In genomic region chr15:81649516-81650455, GRCm38 (mm10) we compare ENCODE assay signal across 10 mouse cellular contexts. TPM values are rescaled to one million over a fixed set of nuclear protein-coding genes. Genes with fewer than 3 reads are reported as not detected.
DNase-seq lines count a peak whose midpoint lies in the region.
"Had no signal": no experiment of that assay in that cellular context is flagged by ENCODE, and none has a peak within 500 bp of the region (broad histone marks: within the 10 kb centered on the region; RNA-seq: fewer than 3 reads in every experiment).

No protein-coding gene starts in this region.

- H3K4me3 ChIP-seq in embryonic facial prominence, embryonic 10.5 days: no peak overlapping the region
- H3K4me3 ChIP-seq: embryonic facial prominence, embryonic 15.5 days; neural tube, embryonic 13.5 days had no signal

- peak; percentile 6 for DNase-seq in heart, adult 8-10 months (ENCODE audit: low spot score)
- no peak for DNase-seq in heart, postnatal 4 days
- DNase-seq in NIH3T3 (ENCODE audit: low read depth): peak; percentile 71
- peak; percentile 55 to 67 for DNase-seq in cerebellum, adult 18-20 months
- DNase-seq in gastrocnemius, postnatal 14 days: peak; percentile 41
- no peak for DNase-seq in kidney, postnatal 10 days
- DNase-seq in lung, postnatal 25 days (ENCODE audit: low spot score): no peak
- no peak for DNase-seq in embryonic facial prominence, embryonic 10.5 days (ENCODE audit: low spot score)

- intact Hi-C loops in gastrocnemius, postnatal 14 days (cut with DNase I; ENCODE audit: low total_unique reads): no loop called here

- no peaks in the 10 kb centered on the region for H3K9me3 ChIP-seq in embryonic facial prominence, embryonic 10.5 days
- H3K9me3 ChIP-seq: embryonic facial prominence, embryonic 15.5 days had no signal

- no peak overlapping the region for H3K27ac ChIP-seq in embryonic facial prominence, embryonic 10.5 days (replicated peaks)
- H3K27ac ChIP-seq: embryonic facial prominence, embryonic 15.5 days; neural tube, embryonic 13.5 days had no signal

- WGBS in embryonic facial prominence, embryonic 10.5 days: 91% methylated on average over 8 of the region's 8 CpGs

- H3K36me3 ChIP-seq in embryonic facial prominence, embryonic 10.5 days (replicated peaks): peaks cover 78% of the 10 kb centered on the region

- no peaks in the 10 kb centered on the region for H3K27me3 ChIP-seq in embryonic facial prominence, embryonic 10.5 days (replicated peaks; ENCODE audit: low read depth, poor library complexity, severe bottlenecking)
- H3K27me3 ChIP-seq: embryonic facial prominence, embryonic 15.5 days; neural tube, embryonic 13.5 days had no signal

- no peaks in the 10 kb centered on the region for H3K4me1 ChIP-seq in embryonic facial prominence, embryonic 10.5 days
- H3K4me1 ChIP-seq: embryonic facial prominence, embryonic 15.5 days; neural tube, embryonic 13.5 days had no signal

RNA-seq across cellular contexts. Expression of gene L3mbtl2, which starts 13.9 kb away (rescaled TPM):
- total RNA-seq in heart, adult 8-10 months (2022): 10 to 100 TPM; 10.6 to 17.0 (median 12.9) TPM
- total RNA-seq in heart, postnatal 4 days (2021): 10 to 100 TPM; 19.3 to 20.2 TPM
- total RNA-seq in gastrocnemius, postnatal 14 days (2021): 1 to 10 TPM; 5.3 to 7.2 TPM
- polyA plus RNA-seq in embryonic facial prominence, embryonic 10.5 days (2016; fragmentation: Nextera tagmentation; extraction: Ambion mirVana): 35.3 and 45.0 TPM in 2 replicates

RNA-seq across cellular contexts. Expression of gene Chadl, which starts 47.3 kb away (rescaled TPM):
- 1 to 10 TPM in 3 of 4 experiments, under 1 TPM in 1; 0.66 to 2.6 (median 1.3) TPM for total RNA-seq in heart, adult 8-10 months (2022)
- 1 to 10 TPM in 1 of 2 experiments, under 1 TPM in 1; 0.76 to 1.5 TPM for total RNA-seq in heart, postnatal 4 days (2021)
- total RNA-seq in gastrocnemius, postnatal 14 days (2021): 1 to 10 TPM in 1 of 2 experiments, under 1 TPM in 1; 0.91 to 1.8 TPM
- polyA plus RNA-seq in embryonic facial prominence, embryonic 10.5 days (2016; fragmentation: Nextera tagmentation; extraction: Ambion mirVana): 1.5 and 1.7 TPM in 2 replicates

Comparison
In these comparisons a context has a peak if more than half of its experiments do, and no peak if none do; other contexts are left out.
1. DNase-seq: peak in heart, adult 8-10 months (single experiment), NIH3T3 (single experiment), cerebellum, adult 18-20 months (2 of 2) and gastrocnemius, postnatal 14 days (single experiment); none in heart, postnatal 4 days (single experiment), kidney, postnatal 10 days (single experiment), lung, postnatal 25 days (single experiment) and embryonic facial prominence, embryonic 10.5 days (single experiment).